Mouse (Mus musculus) liver, embryonic 11.5 days (tissue): ENCODE data around the gene Tm9sf2. TPM values are rescaled to one million over a fixed set of nuclear protein-coding genes. Genes with fewer than 3 reads are reported as not detected.
A peak's percentile ranks its signal among the peaks of the same experiment; 100 is the strongest.
"Not testable (repeated sequence)": the region's sequence is repeated elsewhere in the genome, so short reads cannot be mapped to it uniquely, and the experiment has no call there.

Experiments
- ATAC-seq: fragments of 200-750 bp; cut with Nextera tagmentation; replicated peaks from 2 replicates; pipeline ENCODE4 v1.8.0; 2017; ENCODE audit warnings: moderate number of reproducible peaks, mild to moderate bottlenecking, moderate TSS enrichment, moderate library complexity; ENCODE audit not compliant: low FRiP score
- DNase-seq: peaks from one replicate; pipeline ENCODE4 v3.0.0-alpha.2; 2017; ENCODE audit warnings: low spot score
- H3K27ac ChIP-seq: fragments of 300-500 bp; sonication (generic); 2 replicates; pipeline ENCODE4 v1.5.1; 2014; ENCODE audit warnings: mild to moderate bottlenecking, low read depth, low read length, control low read depth
- H3K27me3 ChIP-seq: fragments of 300-500 bp; sonication (generic); replicated peaks from 2 replicates; pipeline ENCODE4 v1.6.1; 2014; ENCODE audit warnings: low read length, mixed read lengths; ENCODE audit not compliant: control insufficient read depth, insufficient read depth
- H3K36me3 ChIP-seq: fragments of 300-500 bp; sonication (generic); 2 replicates; pipeline ENCODE4 v1.6.1; 2014; ENCODE audit warnings: mild to moderate bottlenecking, low read length, moderate library complexity, mixed read lengths; ENCODE audit not compliant: control insufficient read depth, insufficient read depth
- H3K4me1 ChIP-seq: fragments of 300-500 bp; sonication (generic); replicated peaks from 2 replicates; pipeline ENCODE4 v1.6.1; 2014; ENCODE audit warnings: low read length, mixed read lengths; ENCODE audit not compliant: control insufficient read depth, insufficient read depth
- H3K4me2 ChIP-seq: fragments of 300-500 bp; sonication (generic); 2 replicates; pipeline ENCODE4 v1.6.1; 2014; ENCODE audit warnings: mild to moderate bottlenecking, control low read depth, moderate library complexity
- H3K4me3 ChIP-seq: fragments of 300-500 bp; sonication (generic); 2 replicates; pipeline ENCODE4 v1.5.1; 2014; ENCODE audit warnings: low read depth, low read length, control low read depth
- H3K9ac ChIP-seq: fragments of 300-500 bp; sonication (generic); 2 replicates; pipeline ENCODE4 v1.6.1; 2014; ENCODE audit warnings: low read depth, low read length, control low read depth
- H3K9me3 ChIP-seq: fragments of 300-500 bp; sonication (generic); 2 replicates; pipeline ENCODE4 v1.6.1; 2016; ENCODE audit warnings: low read length, inconsistent platforms, mixed read lengths; ENCODE audit not compliant: control insufficient read depth
- WGBS: fragments of 180-500 bp; shearing (Covaris S2); extraction: QIAGEN DNeasy Blood & Tissue Kit; methylation state at CpG from one replicate; pipeline ENCODE4 v1.1.7; 2014; 5-methylcytosine and 5-hydroxymethylcytosine counted together
- polyA plus RNA-seq: library from polyadenylated mRNA; unstranded; fragments of >200 nt; fragmentation: Nextera tagmentation; extraction: Ambion mirVana; gene quantifications from 2 replicates; pipeline ENCODE4 v1.2.1, GENCODE M21; 2014

Tm9sf2 gene
- polyA plus RNA-seq, 1 experiment from 2014 or later: 120 TPM

DNA sequence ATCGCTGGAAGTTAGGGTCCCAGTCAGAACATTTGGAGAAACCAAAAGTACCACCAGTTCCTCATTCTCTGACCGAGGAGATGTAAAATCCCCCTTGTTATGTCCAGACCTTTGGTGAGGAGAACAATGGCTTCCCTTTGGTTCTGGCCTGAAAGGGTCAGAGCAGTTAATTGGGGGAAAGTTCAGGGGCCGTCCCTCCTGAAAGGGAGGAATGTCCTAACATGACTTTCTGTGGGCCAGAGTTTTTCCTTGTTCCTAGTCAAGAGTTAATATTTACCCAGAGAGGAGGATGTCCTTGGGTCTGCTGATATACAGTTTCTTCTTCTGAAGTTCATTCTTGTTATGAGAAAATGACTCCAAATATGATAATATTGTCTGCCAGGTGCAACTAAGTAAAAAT, 38.8 kb upstream of the Tm9sf2 start:
- DNase-seq, ATAC-seq, H3K9ac ChIP-seq, H3K27me3 ChIP-seq, H3K36me3 ChIP-seq, H3K27ac ChIP-seq, H3K9me3 ChIP-seq, H3K4me1 ChIP-seq, H3K4me2 ChIP-seq, H3K4me3 ChIP-seq: not testable (repeated sequence)
- 53% methylated on average over 3 of the region's 3 CpGs for WGBS

DNA sequence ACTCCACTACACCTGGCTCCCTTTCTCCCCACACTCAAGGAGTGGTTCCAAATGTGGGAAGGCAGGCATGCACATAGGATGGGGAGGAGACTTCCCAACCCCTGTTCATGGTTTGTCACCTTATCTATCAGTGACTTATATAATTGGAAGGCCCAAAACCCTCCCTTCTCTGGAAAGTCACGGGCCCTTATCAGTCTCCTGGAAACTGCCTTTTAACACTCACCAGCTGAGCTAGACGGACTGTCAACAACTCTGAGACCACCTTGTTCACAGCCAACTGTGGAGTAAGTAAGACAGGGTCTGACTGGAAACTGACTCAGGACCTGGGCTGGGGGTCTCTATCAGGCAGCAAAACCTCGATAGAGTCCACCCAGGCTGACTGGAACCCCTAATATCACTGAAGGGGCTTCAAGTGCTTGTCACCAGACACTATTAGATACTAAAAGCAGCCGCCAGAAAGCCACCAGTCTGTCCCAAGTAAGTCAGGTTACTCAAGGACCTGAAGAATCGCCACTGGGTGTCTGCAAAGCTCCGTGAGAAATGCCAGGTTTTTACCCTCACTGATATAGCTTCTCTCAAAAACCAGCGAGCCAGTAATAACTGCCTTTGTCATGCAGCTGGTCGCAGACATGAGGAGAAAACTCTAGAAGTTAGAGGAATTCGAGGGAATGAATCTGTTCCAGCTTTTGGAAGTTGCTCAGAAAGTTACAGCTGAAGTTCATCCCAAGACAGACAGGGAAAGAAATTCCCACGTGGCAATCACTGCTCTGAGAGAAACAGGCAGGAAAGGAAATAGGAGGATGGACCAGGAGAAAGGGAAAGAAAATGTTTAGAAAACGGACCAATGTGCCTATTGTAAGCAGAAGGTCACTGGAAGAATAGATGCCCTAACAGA, 37.8 kb upstream of the Tm9sf2 start:
- 52% methylated on average over 11 of the region's 11 CpGs for WGBS

DNA sequence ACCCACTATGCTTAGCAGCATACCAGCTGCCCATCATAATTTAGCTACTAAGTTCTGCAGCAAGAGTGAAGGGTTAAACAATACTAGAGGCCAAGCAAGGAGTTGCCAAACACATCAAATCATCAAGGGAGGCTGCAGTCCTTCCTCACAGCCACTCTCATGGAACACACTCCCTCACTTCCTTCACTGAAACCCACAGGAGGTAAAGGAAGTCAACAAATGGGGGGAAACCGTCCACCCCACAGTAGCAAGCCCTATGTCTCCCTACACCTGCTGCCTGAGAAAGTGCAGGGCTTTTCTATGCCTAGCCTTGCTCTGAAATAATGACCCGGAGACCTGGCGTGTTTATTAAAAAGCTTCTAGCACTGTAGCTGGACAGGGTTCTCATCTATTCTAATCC, 36.9 kb upstream of the Tm9sf2 start:
- ATAC-seq (no peak), DNase-seq (no peak)
- no peak overlapping the region for H3K9ac ChIP-seq
- no peaks in the 10 kb centered on the region for H3K36me3 ChIP-seq
- no peaks in the 10 kb centered on the region for H3K9me3 ChIP-seq
- no peak overlapping the region for H3K4me3 ChIP-seq
- no peak overlapping the region for H3K4me2 ChIP-seq
- 72% methylated on average over 3 of the region's 3 CpGs for WGBS
- H3K4me1 ChIP-seq: peaks cover 8% of the 10 kb centered on the region; the same call in 1 of the 2 replicates
- H3K27ac ChIP-seq: no peak overlapping the region
- no peaks in the 10 kb centered on the region for H3K27me3 ChIP-seq

More for the DNA sequence above, 37.8 kb upstream of the Tm9sf2 start:
- H3K9me3 ChIP-seq: no peaks in the 10 kb centered on the region
- DNase-seq (no peak), ATAC-seq (no peak)
- peaks cover 8% of the 10 kb centered on the region; the same call in 1 of the 2 replicates for H3K4me1 ChIP-seq
- no peak overlapping the region for H3K4me3 ChIP-seq
- H3K9ac ChIP-seq: no peak overlapping the region
- no peaks in the 10 kb centered on the region for H3K36me3 ChIP-seq
- no peaks in the 10 kb centered on the region for H3K27me3 ChIP-seq
- H3K27ac ChIP-seq: no peak overlapping the region
- no peak overlapping the region for H3K4me2 ChIP-seq

DNA sequence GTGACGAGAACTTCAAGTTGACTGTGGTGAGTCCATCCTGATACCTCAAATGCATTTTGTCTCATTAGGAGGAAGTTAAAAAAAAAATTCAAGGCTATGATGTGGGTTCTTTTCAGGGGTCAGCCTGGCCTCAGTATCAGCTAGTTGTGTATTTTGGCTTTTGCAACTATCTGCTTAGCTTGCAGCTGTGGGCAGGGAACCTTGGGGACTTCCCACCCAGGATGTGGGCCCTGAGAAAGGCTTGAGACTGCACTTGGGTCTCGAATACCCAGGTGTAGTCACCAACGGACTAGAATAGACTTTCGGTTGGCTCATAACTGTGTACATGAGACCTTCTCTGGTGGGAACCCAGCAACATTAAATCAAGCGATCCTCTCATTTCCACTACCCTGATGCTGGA, 33.4 kb upstream of the Tm9sf2 start:
- H3K4me2 ChIP-seq: no peak overlapping the region
- 85% methylated on average over 5 of the region's 5 CpGs for WGBS
- H3K9ac ChIP-seq: no peak overlapping the region
- no peak overlapping the region for H3K27ac ChIP-seq
- H3K27me3 ChIP-seq: no peaks in the 10 kb centered on the region
- no peak overlapping the region for H3K4me3 ChIP-seq
- no peaks in the 10 kb centered on the region for H3K9me3 ChIP-seq
- ATAC-seq (no peak), DNase-seq (no peak)
- H3K36me3 ChIP-seq: no peaks in the 10 kb centered on the region
- peaks cover 6% of the 10 kb centered on the region; the same call in 1 of the 2 replicates for H3K4me1 ChIP-seq

DNA sequence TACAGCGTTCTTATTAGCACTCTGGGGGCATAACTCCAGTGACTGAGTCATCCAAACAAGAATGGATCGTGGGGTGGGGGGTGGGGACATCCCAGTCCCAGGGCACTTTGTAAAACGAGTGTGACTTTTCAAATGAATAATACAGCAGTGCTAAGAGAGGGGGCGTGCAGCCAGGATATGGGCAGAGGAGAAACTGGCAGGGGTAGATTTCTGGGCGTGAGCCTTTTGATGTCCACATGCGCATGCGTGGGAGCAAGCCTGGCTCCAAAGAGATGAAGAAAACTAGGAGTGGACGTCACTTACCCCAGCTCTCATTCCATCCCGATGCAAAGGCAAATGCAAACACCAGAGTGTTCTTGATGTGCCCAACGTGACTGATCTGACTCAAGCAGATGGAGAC, 32.5 kb upstream of the Tm9sf2 start:
- no peak overlapping the region for H3K4me2 ChIP-seq
- ATAC-seq (no peak), DNase-seq (no peak)
- no peaks in the 10 kb centered on the region; the same call in 1 of the 2 replicates for H3K4me1 ChIP-seq
- H3K36me3 ChIP-seq: no peaks in the 10 kb centered on the region
- H3K9ac ChIP-seq: no peak overlapping the region
- H3K27me3 ChIP-seq: no peaks in the 10 kb centered on the region
- H3K27ac ChIP-seq: no peak overlapping the region
- 77% methylated on average over 10 of the region's 10 CpGs for WGBS
- no peaks in the 10 kb centered on the region for H3K9me3 ChIP-seq
- no peak overlapping the region for H3K4me3 ChIP-seq

DNA sequence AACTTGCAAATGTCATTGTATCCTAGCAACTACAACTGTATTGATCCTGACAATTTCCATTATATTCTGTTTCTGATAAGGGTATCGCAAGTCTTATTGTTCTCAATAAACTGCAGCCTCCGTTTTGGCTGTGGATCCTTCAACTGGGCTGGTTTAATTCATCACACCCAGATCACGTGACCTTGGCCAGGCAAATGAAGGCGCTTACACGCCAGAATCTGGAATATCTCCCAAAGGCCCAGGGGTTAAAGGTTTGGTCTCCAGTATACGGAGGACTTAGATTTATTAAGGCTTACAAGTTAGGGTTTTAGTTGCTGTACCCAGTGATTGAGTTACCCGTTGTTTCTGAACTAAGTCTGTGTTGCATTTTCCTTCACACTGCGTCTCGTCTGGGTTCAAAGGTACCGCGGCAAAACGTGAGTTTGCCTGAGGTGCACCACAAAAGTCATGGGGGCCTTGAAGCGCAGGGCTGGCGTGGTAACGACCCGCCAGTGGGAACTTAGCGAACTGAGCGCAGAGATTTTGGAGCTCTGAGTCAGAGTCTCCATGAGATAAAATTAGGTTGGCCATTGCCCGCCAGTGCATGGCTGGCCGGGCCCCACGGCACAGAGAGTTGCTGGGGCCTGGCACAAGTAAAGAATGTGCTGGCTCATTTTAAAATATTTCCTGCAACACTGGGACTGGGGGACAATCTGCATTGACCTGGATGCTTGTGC, 31.2 kb upstream of the Tm9sf2 start:
- no peak overlapping the region for H3K4me2 ChIP-seq
- no peak overlapping the region for H3K27ac ChIP-seq
- no peaks in the 10 kb centered on the region for H3K4me1 ChIP-seq
- no peaks in the 10 kb centered on the region for H3K27me3 ChIP-seq
- H3K4me3 ChIP-seq: no peak overlapping the region
- H3K9me3 ChIP-seq: no peaks in the 10 kb centered on the region
- H3K9ac ChIP-seq: no peak overlapping the region
- ATAC-seq: no peak
- no peak for DNase-seq
- no peaks in the 10 kb centered on the region for H3K36me3 ChIP-seq
- 82% methylated on average over 21 of the region's 21 CpGs for WGBS

DNA sequence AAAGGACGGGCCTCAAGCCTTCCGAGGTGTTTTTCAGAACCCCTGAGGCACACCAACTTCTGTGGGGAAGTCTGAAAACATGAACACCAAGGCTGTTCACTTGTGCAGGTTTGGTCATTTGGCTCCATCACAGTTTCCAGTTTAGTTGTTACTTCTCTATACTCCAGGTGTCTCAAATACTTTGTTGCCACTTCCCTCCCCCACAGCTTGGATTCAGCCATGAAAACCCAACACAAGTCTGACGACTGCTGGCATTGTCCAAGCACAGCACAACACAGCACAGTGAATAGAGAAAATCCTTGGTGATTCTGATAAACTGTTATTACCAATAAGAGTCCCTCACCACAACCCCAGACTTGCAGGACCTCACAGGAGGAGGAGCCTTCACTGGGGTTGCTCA, 29.8 kb upstream of the Tm9sf2 start:
- H3K27me3 ChIP-seq: no peaks in the 10 kb centered on the region
- WGBS: 76% methylated on average over 3 of the region's 3 CpGs

DNA sequence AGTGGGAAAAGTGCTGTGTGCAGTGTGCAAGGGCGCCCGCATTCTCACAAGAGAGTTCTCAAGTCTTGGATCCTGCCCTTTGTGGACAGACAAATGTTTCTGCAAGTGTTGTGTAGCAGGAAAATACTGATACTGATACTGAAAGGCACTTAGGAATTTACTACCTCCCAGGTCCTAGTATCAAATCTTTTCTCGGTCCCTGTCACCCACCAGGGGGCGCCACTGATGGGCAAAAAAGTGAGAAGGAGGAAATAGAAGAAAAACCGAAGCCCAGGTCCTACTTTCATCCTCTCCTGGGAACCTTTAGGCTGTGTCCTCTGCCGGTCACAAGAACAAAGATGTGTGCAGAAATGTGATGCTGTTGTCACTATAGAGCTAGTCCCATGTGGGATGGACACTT, 27.4 kb upstream of the Tm9sf2 start:
- no peaks in the 10 kb centered on the region for H3K27me3 ChIP-seq
- ATAC-seq (no peak), DNase-seq (peak; percentile 53)
- no peaks in the 10 kb centered on the region for H3K9me3 ChIP-seq
- H3K9ac ChIP-seq: no peak overlapping the region
- H3K4me3 ChIP-seq: no peak overlapping the region
- no peak overlapping the region for H3K4me2 ChIP-seq
- H3K27ac ChIP-seq: no peak overlapping the region
- no peaks in the 10 kb centered on the region for H3K4me1 ChIP-seq
- no peaks in the 10 kb centered on the region for H3K36me3 ChIP-seq
- 41% methylated on average over 6 of the region's 6 CpGs for WGBS

More for the DNA sequence above, 29.8 kb upstream of the Tm9sf2 start:
- no peak for DNase-seq
- H3K36me3 ChIP-seq: no peaks in the 10 kb centered on the region
- no peak overlapping the region for H3K9ac ChIP-seq
- ATAC-seq: no peak
- H3K4me1 ChIP-seq: no peaks in the 10 kb centered on the region
- H3K27ac ChIP-seq: no peak overlapping the region
- H3K9me3 ChIP-seq: no peaks in the 10 kb centered on the region
- H3K4me3 ChIP-seq: no peak overlapping the region
- H3K4me2 ChIP-seq: no peak overlapping the region
